ENCODE assay signal across 8 mouse cellular contexts in genomic region chr8:11700060-11701032, GRCm38 (mm10). TPM values are rescaled to one million over a fixed set of nuclear protein-coding genes. Genes with fewer than 3 reads are reported as not detected.
DNase-seq lines count a peak whose midpoint lies in the region; ATAC-seq and TF ChIP-seq lines count a peak whose summit lies in the region.

No protein-coding gene starts in this region.

- H3K27ac ChIP-seq in ES-E14 (ENCODE audit: insufficient read depth, low read depth, low read length, poor library complexity, severe bottlenecking), result peak overlapping the region; percentile 57
- H3K27ac ChIP-seq in lung, embryonic 16.5 days (ENCODE audit: low read length), result no peak overlapping the region

- H3K9me3 ChIP-seq in ES-E14 (ENCODE audit: control insufficient read depth, insufficient read depth, low read depth, low read length), result no peaks in the 10 kb centered on the region
- no peaks in the 10 kb centered on the region for H3K9me3 ChIP-seq in lung, embryonic 16.5 days (ENCODE audit: control insufficient read depth, low read length)

- peak overlapping the region; percentile 33 to 46 for H3K4me3 ChIP-seq in ES-E14 (ENCODE audit: insufficient read depth in 1 of 2, low read depth in 1 of 2, low read length in 2 of 2, poor library complexity in 1 of 2, severe bottlenecking in 1 of 2)
- H3K4me3 ChIP-seq in lung, embryonic 16.5 days (ENCODE audit: low read length), result no peak overlapping the region; the same call in 1 of the 2 replicates

- peak; percentile 82 to 83 for ATAC-seq in hematopoietic stem cell, adult 5-6 weeks (replicated peaks in 1 of 2; ENCODE audit: insufficient read depth in 1 of 2, low FRiP score in 2 of 2, low TSS enrichment in 1 of 2, low read depth in 1 of 2, poor library complexity in 2 of 2, severe bottlenecking in 2 of 2)
- peak; percentile 89 for ATAC-seq in lung, embryonic 16.5 days (ENCODE audit: low read depth)

- peak overlapping the region; percentile 54; the same call in 1 of the 2 replicates for H3K9ac ChIP-seq in ES-E14 (ENCODE audit: insufficient read depth, low read depth, low read length, poor library complexity, severe bottlenecking)
- H3K9ac ChIP-seq in lung, embryonic 16.5 days (ENCODE audit: low read length), result peak overlapping the region; percentile 21; the same call in 1 of the 2 replicates

- H3K27me3 ChIP-seq in lung, embryonic 16.5 days (ENCODE audit: control insufficient read depth, insufficient read depth, low read depth, low read length), result peaks cover 6% of the 10 kb centered on the region

- no peaks in the 10 kb centered on the region for H3K36me3 ChIP-seq in ES-E14 (ENCODE audit: control insufficient read depth, insufficient read depth, low read length, poor library complexity, severe bottlenecking)
- H3K36me3 ChIP-seq in lung, embryonic 16.5 days (ENCODE audit: control insufficient read depth, insufficient read depth, low read length), result no peaks in the 10 kb centered on the region

- DNase-seq in ES-E14 (ENCODE audit: low read depth, low spot score), result peak; percentile 65
- peak; percentile 77 to 81 for DNase-seq in cerebellum, adult 18-20 months
- DNase-seq in forelimb bud, embryonic 11.5 days (ENCODE audit: low read depth, low spot score), result peak; percentile 76
- DNase-seq in layer of hippocampus, adult 9-10 months (ENCODE audit: low spot score), result peak; percentile 69
- peak; percentile 63 for DNase-seq in ovary, postnatal 10 days (ENCODE audit: low spot score)
- peak; percentile 73 for DNase-seq in thymus, postnatal 0 days (ENCODE audit: low spot score)

- H3K4me1 ChIP-seq in ES-E14 (ENCODE audit: control insufficient read depth in 2 of 2, insufficient read depth in 2 of 2, low read length in 2 of 2, poor library complexity in 1 of 2), result peaks cover 0 to 11% of the 10 kb centered on the region in 2 experiments; a peak in 3 of 4 replicates
- H3K4me1 ChIP-seq in lung, embryonic 16.5 days (replicated peaks; ENCODE audit: control insufficient read depth, insufficient read depth, low read length), result peaks cover 4% of the 10 kb centered on the region

- peak overlapping the region; percentile 46 for H3K4me2 ChIP-seq in lung, embryonic 16.5 days (ENCODE audit: low read depth, low read length)

- 30% methylated on average over 26 of the region's 26 CpGs for WGBS in lung, embryonic 16.5 days

- in situ Hi-C loops in ES-E14 (cut with MboI; ENCODE audit: low sequenced_read_pairs in 2 of 2, unreplicated experiment in 2 of 2), result loop anchor here in 1 of 2 experiments (10.0 kb wide), 2 partner anchors 146 to 266 kb away; partner anchors contain the start of genes Cars2 and Ing1

TF ChIP-seq in ES-E14, 5 proteins besides CTCF, POLR2A, EP300 and RAD21:
- TF ChIP-seq HCFC1 (IDR thresholded peaks at IDR 0.05; ENCODE audit: borderline replicate concordance, insufficient read depth, low read length), result no peak
- peak; percentile 93; the same call in 1 of the 2 replicates for TF ChIP-seq ZC3H11A (IDR thresholded peaks at IDR 0.05; ENCODE audit: borderline replicate concordance, low read depth, low read length)

RNA-seq across cellular contexts. Expression of gene 1700016D06Rik, which starts 0.5 kb away (rescaled TPM):
- total RNA-seq in ES-E14 (2012; rRNA removed), result 0.95 and 2.1 TPM in 2 replicates
- total RNA-seq in hematopoietic stem cell, adult 5-6 weeks (2017), result not detected in 2 replicates
- polyA plus RNA-seq in lung, embryonic 16.5 days (2015; fragmentation: Nextera tagmentation; extraction: Ambion mirVana), result not detected in 2 replicates
- not detected in 2 replicates for polyA plus RNA-seq in thymus, postnatal 0 days (2015; fragmentation: Nextera tagmentation; extraction: Ambion mirVana)

RNA-seq across cellular contexts. Expression of gene Arhgef7, which starts 27.2 kb away (rescaled TPM):
- total RNA-seq in ES-E14 (2012; rRNA removed), result 33.0 and 35.8 TPM in 2 replicates
- total RNA-seq in hematopoietic stem cell, adult 5-6 weeks (2017), result 22.5 and 25.6 TPM in 2 replicates
- polyA plus RNA-seq in lung, embryonic 16.5 days (2015; fragmentation: Nextera tagmentation; extraction: Ambion mirVana), result 39.6 and 40.1 TPM in 2 replicates
- 16.5 and 16.6 TPM in 2 replicates for polyA plus RNA-seq in thymus, postnatal 0 days (2015; fragmentation: Nextera tagmentation; extraction: Ambion mirVana)
